Mouse (Mus musculus): ENCODE data around the gene Icam5. TPM values are rescaled to one million over a fixed set of nuclear protein-coding genes. Genes with fewer than 3 reads are reported as not detected.
A peak's percentile ranks its signal among the peaks of the same experiment; 100 is the strongest.

Gene Icam5
- polyA plus RNA-seq, 1 experiment from 2014 or later = 0.21 TPM

DNA sequence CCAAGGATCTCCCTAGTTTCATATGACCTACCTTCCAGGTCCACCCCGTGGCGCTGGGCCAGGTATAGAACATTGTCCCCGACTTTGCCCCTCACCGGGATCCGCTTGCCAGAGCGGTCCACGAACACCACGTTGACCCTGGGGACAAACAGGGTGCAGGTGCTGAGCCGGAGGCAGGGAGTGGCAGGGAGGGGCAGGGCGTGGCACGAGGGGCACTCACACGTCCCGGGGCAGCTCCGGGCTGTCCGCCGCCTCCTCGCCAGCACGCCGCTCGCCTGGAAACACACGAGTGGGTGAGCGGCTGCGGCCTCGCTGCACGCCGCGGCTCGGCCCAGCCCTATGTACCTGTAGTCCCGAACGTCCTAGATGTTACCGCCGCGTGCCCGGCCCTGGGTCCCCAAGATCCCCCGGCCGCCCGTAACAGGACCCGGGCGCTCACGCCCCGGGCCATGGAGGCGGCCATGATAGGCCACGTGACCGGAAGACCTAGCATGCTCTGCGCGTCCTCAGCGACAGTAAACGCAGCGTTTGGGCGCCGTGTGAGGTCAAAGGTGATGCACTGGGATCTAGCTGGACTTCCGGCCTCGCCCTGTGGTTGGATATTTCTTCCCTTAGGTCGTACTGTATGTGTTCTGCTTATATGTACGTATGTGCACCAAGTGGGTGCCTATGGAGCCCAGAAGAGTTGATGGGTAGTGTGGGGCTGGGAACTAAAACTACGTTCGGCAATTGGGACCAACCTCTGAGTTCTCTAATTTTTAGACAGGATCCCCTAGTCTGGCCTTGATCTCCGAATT, 41.4 kb downstream of the Icam5 start, which contains the start of the genes Gm49373 and Fdx1l:
Gm49373 (minus strand) TSS at position 53 of the 797 bp plus-strand sequence.
Fdx1l (minus strand) TSS at position 571 of the 797 bp plus-strand sequence.
- peak within 1 kb of the TSS; percentile 92 for H3K4me2 ChIP-seq
- DNase-seq = peak; percentile 77
- peak within 1 kb of the TSS; percentile 62 for H3K27ac ChIP-seq
- no peaks in the 10 kb centered on the region for H3K27me3 ChIP-seq
- peak; percentile 92 for ATAC-seq (ENCODE audit: low read depth)
- H3K36me3 ChIP-seq = peaks cover 62% of the 10 kb centered on the region
- H3K4me3 ChIP-seq (replicated peaks) = peak within 1 kb of the TSS; percentile 87
- H3K9ac ChIP-seq = peak within 1 kb of the TSS; percentile 84
- H3K9me3 ChIP-seq (replicated peaks) = no peaks in the 10 kb centered on the region
- WGBS (ENCODE audit: insufficient replicate concordance) = 3% methylated on average over 58 of the region's 58 CpGs
- peaks cover 37% of the 10 kb centered on the region for H3K4me1 ChIP-seq (replicated peaks)

DNA sequence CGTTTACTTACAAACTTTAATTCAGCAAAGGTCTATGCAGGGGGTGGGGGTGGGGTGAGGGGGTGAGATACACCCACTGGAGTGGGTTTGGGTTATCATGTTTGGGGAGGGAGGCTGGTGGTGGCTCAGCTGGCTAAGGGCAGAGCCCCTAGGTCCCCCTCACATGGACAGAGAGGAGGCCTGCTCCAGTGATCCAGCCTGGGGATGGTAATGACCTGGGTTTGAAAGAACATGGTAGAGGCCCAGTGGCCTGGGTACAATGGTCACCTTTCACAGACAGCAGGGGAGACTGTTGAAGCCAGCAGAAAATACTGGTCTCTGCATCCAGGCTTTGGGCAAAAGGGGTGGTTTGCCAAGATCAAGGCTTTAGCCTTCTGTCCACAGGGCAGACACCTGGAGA, 42.3 kb downstream of the Icam5 start:
- H3K9me3 ChIP-seq (replicated peaks) = no peaks in the 10 kb centered on the region
- no peak overlapping the region for H3K4me3 ChIP-seq (replicated peaks)
- peak overlapping the region; percentile 62; the same call in 1 of the 2 replicates for H3K27ac ChIP-seq

DNA sequence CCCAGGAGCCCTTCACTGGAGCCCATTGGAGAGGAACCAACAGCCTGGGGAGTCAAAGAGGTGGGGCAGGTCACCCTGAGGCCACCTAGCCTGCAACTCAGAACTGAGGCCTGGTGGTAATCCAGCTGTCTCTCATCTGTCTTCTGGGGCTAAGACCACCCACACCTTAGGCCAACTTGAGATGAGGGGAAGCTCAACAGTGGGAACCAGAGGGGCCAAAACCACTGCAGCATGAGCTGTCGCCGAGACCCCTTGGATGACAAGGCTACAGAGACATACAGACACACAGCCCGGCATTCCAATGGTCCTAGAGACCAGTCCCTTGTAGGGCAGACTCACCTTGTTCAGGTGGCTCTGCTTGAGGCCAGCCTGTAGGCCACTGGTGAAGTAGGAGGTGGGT, 43.8 kb downstream of the Icam5 start:
- H3K9me3 ChIP-seq (replicated peaks) = no peaks in the 10 kb centered on the region
- H3K4me3 ChIP-seq (replicated peaks) = no peak overlapping the region
- H3K9ac ChIP-seq = no peak overlapping the region
- H3K4me1 ChIP-seq (replicated peaks) = peaks cover 34% of the 10 kb centered on the region
- H3K27ac ChIP-seq = no peak overlapping the region
- DNase-seq (no peak), ATAC-seq (ENCODE audit: low read depth) (no peak)
- no peak overlapping the region for H3K4me2 ChIP-seq
- peaks cover 75% of the 10 kb centered on the region for H3K36me3 ChIP-seq
- H3K27me3 ChIP-seq = no peaks in the 10 kb centered on the region
- WGBS (ENCODE audit: insufficient replicate concordance) = 84% methylated on average over 3 of the region's 3 CpGs

More for the DNA sequence above, 42.3 kb downstream of the Icam5 start:
- H3K4me2 ChIP-seq = peak overlapping the region; percentile 92
- H3K9ac ChIP-seq = peak overlapping the region; percentile 26; the same call in 1 of the 2 replicates
- H3K36me3 ChIP-seq = peaks cover 66% of the 10 kb centered on the region
- H3K4me1 ChIP-seq (replicated peaks) = peaks cover 37% of the 10 kb centered on the region
- DNase-seq = no peak
- 73% methylated on average over 1 of the region's 1 CpGs for WGBS (ENCODE audit: insufficient replicate concordance)
- no peak for ATAC-seq (ENCODE audit: low read depth)
- no peaks in the 10 kb centered on the region for H3K27me3 ChIP-seq

DNA sequence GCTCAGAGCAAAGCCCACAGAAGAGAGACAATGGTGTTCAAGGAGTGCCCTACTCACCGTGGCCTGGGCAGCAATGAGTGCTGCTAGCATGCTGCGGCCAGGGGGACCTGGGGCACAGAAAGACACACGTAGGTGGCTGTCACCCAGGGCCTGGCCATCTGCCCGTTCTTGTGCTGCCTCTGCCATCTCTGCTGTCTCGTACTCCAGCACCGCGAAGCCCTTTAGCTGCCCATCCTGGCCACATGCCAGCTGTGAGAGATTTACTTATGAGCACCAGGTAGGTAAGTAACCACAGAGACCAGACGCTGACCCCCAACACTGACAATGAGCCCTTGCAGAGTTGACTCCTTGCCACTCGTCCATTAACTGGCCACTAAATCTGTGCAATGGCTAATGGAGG, 49.3 kb downstream of the Icam5 start:
- H3K9ac ChIP-seq = no peak overlapping the region
- H3K4me3 ChIP-seq (replicated peaks) = no peak overlapping the region
- DNase-seq = no peak
- no peak for ATAC-seq (ENCODE audit: low read depth)
- H3K36me3 ChIP-seq = peaks cover 96% of the 10 kb centered on the region
- no peaks in the 10 kb centered on the region for H3K9me3 ChIP-seq (replicated peaks)
- no peak overlapping the region for H3K27ac ChIP-seq
- peaks cover 32% of the 10 kb centered on the region for H3K4me1 ChIP-seq (replicated peaks)
- no peaks in the 10 kb centered on the region for H3K27me3 ChIP-seq
- 87% methylated on average over 9 of the region's 9 CpGs for WGBS (ENCODE audit: insufficient replicate concordance)
- no peak overlapping the region for H3K4me2 ChIP-seq

DNA sequence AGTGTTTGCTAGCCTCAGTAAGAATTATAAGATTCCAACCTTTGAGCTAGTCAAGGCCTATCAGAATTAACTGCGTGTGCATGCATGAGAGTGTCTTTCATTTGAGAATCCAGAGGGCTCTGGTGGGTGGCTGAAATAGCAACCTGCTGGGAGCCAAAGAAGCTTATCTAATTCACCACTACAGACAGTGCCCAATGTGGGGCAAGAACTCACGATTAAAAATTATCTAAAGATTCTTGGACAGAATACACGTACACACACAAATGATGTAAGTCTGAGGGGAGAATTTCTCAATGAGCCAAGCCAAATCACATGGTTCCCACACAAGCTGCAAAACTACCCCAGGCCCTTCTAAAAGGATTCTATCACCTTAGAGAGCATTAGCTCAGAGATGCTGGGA, 51.5 kb downstream of the Icam5 start:
- Histone ChIP-seq H3K4me3 (replicated peaks) (no peak overlapping the region), H3K36me3 (peaks cover 96% of the 10 kb centered on the region), H3K27me3 (no peaks in the 10 kb centered on the region), H3K27ac (no peak overlapping the region), H3K4me1 (replicated peaks) (peaks cover 39% of the 10 kb centered on the region), H3K9me3 (replicated peaks) (no peaks in the 10 kb centered on the region), H3K9ac (no peak overlapping the region), H3K4me2 (no peak overlapping the region)
- DNase-seq (no peak), ATAC-seq (ENCODE audit: low read depth) (peak; percentile 57; the same call in 1 of the 2 replicates)
- WGBS (ENCODE audit: insufficient replicate concordance) = 45% methylated on average over 3 of the region's 3 CpGs

MicroRNAs within 50 kb of the gene (microRNA counts, 519-probe panel; counts per million panel counts)
- 4,940 counts per million, percentile 50 among the panel's probes with 10 or more counts for microRNA mmu-miR-1900

Small RNAs within 50 kb of the gene (microRNA-seq; reads per million reads assigned to microRNA genes)
- gene Mir1900 (not detected), gene Mir7082 (0.88 reads per million)

Other genes starting within 250 kb of the Icam5 start
- 0.01 and 0.06 TPM in 2 replicates for gene Col5a3, start 217.0 kb upstream of the Icam5 start, polyA plus RNA-seq (2015; fragmentation: Nextera tagmentation; extraction: Ambion mirVana)
- not detected in 2 replicates for gene Rdh8, start 213.6 kb upstream of the Icam5 start, polyA plus RNA-seq (2015; fragmentation: Nextera tagmentation; extraction: Ambion mirVana)
- 4.2 and 4.8 TPM in 2 replicates for gene A230050P20Rik, start 163.4 kb upstream of the Icam5 start, polyA plus RNA-seq (2015; fragmentation: Nextera tagmentation; extraction: Ambion mirVana)
- 9.4 and 10.1 TPM in 2 replicates for gene Angptl6, start 152.3 kb upstream of the Icam5 start, polyA plus RNA-seq (2015; fragmentation: Nextera tagmentation; extraction: Ambion mirVana)
- gene Ppan, start 143.9 kb upstream of the Icam5 start, polyA plus RNA-seq (2015; fragmentation: Nextera tagmentation; extraction: Ambion mirVana) = 89.6 and 90.5 TPM in 2 replicates
- gene Eif3g, start 133.4 kb upstream of the Icam5 start, polyA plus RNA-seq (2015; fragmentation: Nextera tagmentation; extraction: Ambion mirVana) = 282 and 290 TPM in 2 replicates
- gene Dnmt1, start 72.2 kb upstream of the Icam5 start, polyA plus RNA-seq (2015; fragmentation: Nextera tagmentation; extraction: Ambion mirVana) = 63.3 and 75.0 TPM in 2 replicates
- gene S1pr2, start 55.3 kb upstream of the Icam5 start, polyA plus RNA-seq (2015; fragmentation: Nextera tagmentation; extraction: Ambion mirVana) = 4.7 and 4.8 TPM in 2 replicates
- 81.2 and 84.0 TPM in 2 replicates for gene Mrpl4, start 29.3 kb upstream of the Icam5 start, polyA plus RNA-seq (2015; fragmentation: Nextera tagmentation; extraction: Ambion mirVana)
- gene Icam1, start 16.1 kb upstream of the Icam5 start, polyA plus RNA-seq (2015; fragmentation: Nextera tagmentation; extraction: Ambion mirVana) = 9.6 and 9.7 TPM in 2 replicates
- 244 and 254 TPM in 2 replicates for gene Icam4, start 2.7 kb upstream of the Icam5 start, polyA plus RNA-seq (2015; fragmentation: Nextera tagmentation; extraction: Ambion mirVana)
- gene Zglp1, start 35.0 kb downstream of the Icam5 start, polyA plus RNA-seq (2015; fragmentation: Nextera tagmentation; extraction: Ambion mirVana) = 0.38 TPM in 1 of 2 replicates, not detected in the other
- gene Gm49373, start 41.0 kb downstream of the Icam5 start, polyA plus RNA-seq (2015; fragmentation: Nextera tagmentation; extraction: Ambion mirVana) = 0.56 and 0.68 TPM in 2 replicates
- 36.6 and 41.0 TPM in 2 replicates for gene Fdx1l, start 41.5 kb downstream of the Icam5 start, polyA plus RNA-seq (2015; fragmentation: Nextera tagmentation; extraction: Ambion mirVana)
- 1.3 and 1.6 TPM in 2 replicates for gene Gm38431, start 59.9 kb downstream of the Icam5 start, polyA plus RNA-seq (2015; fragmentation: Nextera tagmentation; extraction: Ambion mirVana)
- gene Raver1, start 59.9 kb downstream of the Icam5 start, polyA plus RNA-seq (2015; fragmentation: Nextera tagmentation; extraction: Ambion mirVana) = 18.4 and 27.0 TPM in 2 replicates
- 6.2 and 7.2 TPM in 2 replicates for gene Tyk2, start 99.2 kb downstream of the Icam5 start, polyA plus RNA-seq (2015; fragmentation: Nextera tagmentation; extraction: Ambion mirVana)
- 170 and 200 TPM in 2 replicates for gene Cdc37, start 117.9 kb downstream of the Icam5 start, polyA plus RNA-seq (2015; fragmentation: Nextera tagmentation; extraction: Ambion mirVana)
- 2.0 and 2.1 TPM in 2 replicates for gene Pde4a, start 133.6 kb downstream of the Icam5 start, polyA plus RNA-seq (2015; fragmentation: Nextera tagmentation; extraction: Ambion mirVana)
- gene Keap1, start 207.3 kb downstream of the Icam5 start, polyA plus RNA-seq (2015; fragmentation: Nextera tagmentation; extraction: Ambion mirVana) = 31.9 TPM in 2 replicates
- gene S1pr5, start 216.4 kb downstream of the Icam5 start, polyA plus RNA-seq (2015; fragmentation: Nextera tagmentation; extraction: Ambion mirVana) = 0.03 and 0.10 TPM in 2 replicates
- 85.5 and 86.2 TPM in 2 replicates for gene Atg4d, start 233.2 kb downstream of the Icam5 start, polyA plus RNA-seq (2015; fragmentation: Nextera tagmentation; extraction: Ambion mirVana)

Data from liver, embryonic 13.5 days (tissue).